Mouse (Mus musculus): ENCODE measurements around the gene Mrpl37. TPM values are rescaled to one million over a fixed set of nuclear protein-coding genes. Genes with fewer than 3 reads are reported as not detected.

Gene Mrpl37
- polyA plus RNA-seq, 1 experiment from 2014 or later = 38.6 TPM

DNA sequence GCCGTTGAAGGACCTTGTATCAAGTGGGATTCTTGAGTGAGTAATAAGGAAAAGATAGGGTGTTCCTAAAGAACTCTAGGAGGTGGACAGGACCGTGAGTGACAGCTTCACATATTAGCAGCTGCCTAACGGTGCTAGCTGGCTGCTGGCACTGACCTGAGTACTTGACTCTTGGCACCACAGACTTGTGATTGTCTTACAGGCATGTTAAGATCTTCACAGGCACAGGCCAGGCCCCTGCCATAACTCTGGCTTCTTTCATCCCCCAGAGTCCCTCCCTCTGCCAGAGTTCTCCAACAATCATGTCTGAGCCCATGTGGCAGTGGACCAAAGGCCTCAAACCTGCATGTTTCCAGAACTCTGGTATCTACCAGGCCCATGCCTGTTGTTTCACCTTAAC lies 48.1 kb downstream of the Mrpl37 start:
- Histone ChIP-seq H3K4me3 (ENCODE audit: low read depth, low read length) (no peak overlapping the region), H3K9ac (replicated peaks) (no peak overlapping the region), H3K36me3 (replicated peaks; ENCODE audit: insufficient read depth, low read length) (0 out of 2 replicates have a peak, but pooled peaks cover 4% of the 10 kb centered on the region), H3K27ac (ENCODE audit: low read depth) (no peak overlapping the region), H3K9me3 (ENCODE audit: low read length) (no peaks in the 10 kb centered on the region), H3K27me3 (ENCODE audit: insufficient read depth, low read length) (no peaks in the 10 kb centered on the region), H3K4me1 (ENCODE audit: insufficient read depth) (peaks cover 16% of the 10 kb centered on the region; the same call in 1 of the 2 replicates), H3K4me2 (ENCODE audit: low read depth, low read length) (no peak overlapping the region)
- 88% methylated on average over 3 of the region's 3 CpGs for WGBS (ENCODE audit: insufficient replicate concordance)
- ATAC-seq (no peak), DNase-seq (no peak)
- TF ChIP-seq EP300 (IDR thresholded peaks at IDR 0.05; ENCODE audit: low read depth) (no peak), CTCF (IDR thresholded peaks at IDR 0.05; ENCODE audit: low read depth) (no peak)

DNA sequence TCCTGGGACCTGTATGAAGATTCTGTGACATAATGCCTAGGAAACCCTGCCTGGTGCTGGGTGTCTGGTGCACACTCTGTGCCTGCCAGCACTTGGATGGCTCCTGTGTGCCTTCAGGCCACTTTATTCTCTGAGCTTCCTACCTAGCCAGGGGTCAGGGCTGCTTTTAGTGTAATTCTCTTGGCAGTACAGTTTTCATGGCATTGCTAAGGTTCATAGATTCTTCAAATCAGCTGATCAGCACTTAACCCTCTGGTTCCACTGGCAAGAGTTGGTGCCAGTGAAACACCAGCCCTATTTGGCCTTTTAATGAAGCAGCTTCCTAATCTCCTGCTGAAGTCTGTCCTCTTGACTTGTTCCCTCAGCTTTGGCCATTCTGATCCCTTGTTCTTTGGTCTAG lies 49.4 kb downstream of the Mrpl37 start:
- no peak overlapping the region for H3K27ac ChIP-seq (ENCODE audit: low read depth)
- ATAC-seq (no peak), DNase-seq (no peak)
- no peak overlapping the region for H3K4me2 ChIP-seq (ENCODE audit: low read depth, low read length)
- no peaks in the 10 kb centered on the region for H3K9me3 ChIP-seq (ENCODE audit: low read length)
- TF ChIP-seq EP300 (IDR thresholded peaks at IDR 0.05; ENCODE audit: low read depth) (no peak), CTCF (IDR thresholded peaks at IDR 0.05; ENCODE audit: low read depth) (no peak)
- H3K4me3 ChIP-seq (ENCODE audit: low read depth, low read length) = no peak overlapping the region
- no peaks in the 10 kb centered on the region for H3K27me3 ChIP-seq (ENCODE audit: insufficient read depth, low read length)
- peaks cover 16% of the 10 kb centered on the region; the same call in 1 of the 2 replicates for H3K4me1 ChIP-seq (ENCODE audit: insufficient read depth)
- 0 out of 2 replicates have a peak, but pooled peaks cover 4% of the 10 kb centered on the region for H3K36me3 ChIP-seq (replicated peaks; ENCODE audit: insufficient read depth, low read length)
- no peak overlapping the region; the same call in 1 of the 2 replicates for H3K9ac ChIP-seq (replicated peaks)

DNA sequence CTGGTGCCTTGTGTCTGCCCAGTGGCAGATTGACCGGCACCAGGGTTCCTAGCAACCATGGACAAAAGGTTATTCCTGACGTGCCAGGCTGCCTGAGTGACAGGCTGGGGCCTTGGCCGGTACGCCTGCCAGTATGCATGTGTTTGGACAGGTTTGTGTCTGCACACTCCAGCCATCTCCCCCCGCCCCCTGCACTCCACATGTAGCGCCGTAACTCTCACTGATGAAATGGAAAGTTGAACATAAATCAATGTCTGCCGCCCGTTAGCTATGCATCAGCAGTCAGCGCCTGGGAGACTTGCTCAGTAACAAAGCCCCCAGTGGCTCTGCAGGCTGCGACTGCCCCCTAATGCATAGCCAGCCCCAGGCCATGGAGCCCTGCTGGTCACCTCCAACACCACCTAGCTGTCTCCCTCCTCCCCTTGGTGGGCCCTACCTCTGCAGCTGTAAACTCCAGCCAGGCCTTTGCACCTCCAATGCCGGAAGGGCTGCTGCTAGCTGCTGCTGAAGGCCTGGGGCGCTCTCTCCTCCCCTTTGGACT lies 50.6 kb downstream of the Mrpl37 start:
- TF ChIP-seq CTCF (IDR thresholded peaks at IDR 0.05; ENCODE audit: low read depth) (no peak), EP300 (IDR thresholded peaks at IDR 0.05; ENCODE audit: low read depth) (no peak)
- H3K4me3 ChIP-seq (ENCODE audit: low read depth, low read length) = no peak overlapping the region
- H3K27me3 ChIP-seq (ENCODE audit: insufficient read depth, low read length) = no peaks in the 10 kb centered on the region
- no peaks in the 10 kb centered on the region for H3K9me3 ChIP-seq (ENCODE audit: low read length)
- 80% methylated on average over 13 of the region's 13 CpGs for WGBS (ENCODE audit: insufficient replicate concordance)
- ATAC-seq = no peak
- DNase-seq = no peak
- H3K27ac ChIP-seq (ENCODE audit: low read depth) = no peak overlapping the region
- 0 out of 2 replicates have a peak, but pooled peaks cover 4% of the 10 kb centered on the region for H3K36me3 ChIP-seq (replicated peaks; ENCODE audit: insufficient read depth, low read length)
- H3K4me1 ChIP-seq (ENCODE audit: insufficient read depth) = peaks cover 15% of the 10 kb centered on the region; the same call in 1 of the 2 replicates
- H3K9ac ChIP-seq (replicated peaks) = no peak overlapping the region
- no peak overlapping the region for H3K4me2 ChIP-seq (ENCODE audit: low read depth, low read length)

DNA sequence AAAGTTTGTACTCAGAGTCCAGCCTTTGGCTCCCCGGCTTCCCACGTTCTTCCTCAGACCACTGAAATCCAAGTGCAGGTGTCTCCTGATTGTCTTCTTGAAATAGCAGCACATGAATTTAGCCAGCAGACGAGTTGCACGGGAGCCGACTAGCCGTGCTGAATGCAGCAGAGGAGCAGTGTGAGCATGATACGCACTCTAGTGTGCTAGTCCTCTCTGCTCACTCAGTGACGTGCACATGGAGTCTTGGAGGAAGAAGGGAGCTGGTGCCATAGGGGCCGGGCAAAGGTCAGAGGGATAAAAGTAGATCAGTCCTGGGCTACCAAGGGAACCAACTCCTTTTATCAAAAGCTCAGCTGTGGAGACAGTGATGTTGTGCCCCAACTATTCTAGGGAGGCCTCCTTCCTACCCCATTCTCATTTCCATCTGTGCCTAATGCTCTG lies 52.8 kb downstream of the Mrpl37 start:
- no peaks in the 10 kb centered on the region for H3K27me3 ChIP-seq (ENCODE audit: insufficient read depth, low read length)
- TF ChIP-seq EP300 (IDR thresholded peaks at IDR 0.05; ENCODE audit: low read depth) (no peak), CTCF (IDR thresholded peaks at IDR 0.05; ENCODE audit: low read depth) (no peak)
- ATAC-seq = no peak

DNA sequence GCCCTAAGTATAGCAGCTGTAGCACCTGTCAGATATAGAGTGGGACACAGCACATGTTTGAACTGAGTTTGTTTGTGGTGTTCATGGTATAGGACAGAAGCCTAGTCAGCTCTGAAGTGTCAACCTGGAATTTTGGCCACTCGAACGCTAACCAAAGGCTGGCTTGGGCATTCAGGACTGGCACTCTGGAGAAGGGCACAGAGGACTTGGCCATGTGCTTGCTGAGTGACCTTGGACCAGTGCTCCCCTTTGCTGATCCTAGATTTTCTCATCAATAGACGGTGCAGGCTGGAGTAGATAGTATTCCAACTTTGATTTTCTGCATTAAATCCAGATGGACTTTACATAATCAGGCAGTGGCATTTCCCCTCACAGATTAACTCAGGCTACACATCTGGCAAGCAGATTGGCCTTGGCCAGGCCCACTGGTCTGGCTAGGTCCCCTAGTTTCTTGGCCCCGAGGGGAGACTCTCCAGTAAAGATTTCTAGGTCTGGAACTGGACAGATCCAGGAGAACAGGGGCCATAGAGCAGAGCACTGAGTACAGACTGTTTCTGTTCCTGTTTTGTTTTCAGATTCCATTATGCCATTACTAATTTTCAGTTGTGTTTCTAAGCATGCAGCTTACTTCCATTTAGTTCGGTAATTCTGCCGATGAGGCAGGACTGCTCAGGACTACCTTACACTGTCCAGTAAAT lies 53.4 kb downstream of the Mrpl37 start:
- ATAC-seq (no peak), DNase-seq (no peak)
- H3K4me3 ChIP-seq (ENCODE audit: low read depth, low read length) = no peak overlapping the region
- no peak overlapping the region for H3K4me2 ChIP-seq (ENCODE audit: low read depth, low read length)
- no peak overlapping the region for H3K27ac ChIP-seq (ENCODE audit: low read depth)
- peaks cover 4% of the 10 kb centered on the region for H3K4me1 ChIP-seq (ENCODE audit: insufficient read depth)
- H3K9me3 ChIP-seq (ENCODE audit: low read length) = no peaks in the 10 kb centered on the region
- H3K9ac ChIP-seq (replicated peaks) = no peak overlapping the region
- TF ChIP-seq EP300 (IDR thresholded peaks at IDR 0.05; ENCODE audit: low read depth) = no peak
- no peak for TF ChIP-seq CTCF (IDR thresholded peaks at IDR 0.05; ENCODE audit: low read depth)
- WGBS (ENCODE audit: insufficient replicate concordance) = 86% methylated on average over 6 of the region's 6 CpGs
- no peaks in the 10 kb centered on the region for H3K27me3 ChIP-seq (ENCODE audit: insufficient read depth, low read length)
- 0 out of 2 replicates have a peak, but pooled peaks cover 7% of the 10 kb centered on the region for H3K36me3 ChIP-seq (replicated peaks; ENCODE audit: insufficient read depth, low read length)

More for the DNA sequence above, 52.8 kb downstream of the Mrpl37 start:
- no peaks in the 10 kb centered on the region for H3K9me3 ChIP-seq (ENCODE audit: low read length)
- 83% methylated on average over 9 of the region's 9 CpGs for WGBS (ENCODE audit: insufficient replicate concordance)
- H3K36me3 ChIP-seq (replicated peaks; ENCODE audit: insufficient read depth, low read length) = 0 out of 2 replicates have a peak, but pooled peaks cover 7% of the 10 kb centered on the region
- H3K4me1 ChIP-seq (ENCODE audit: insufficient read depth) = no peaks in the 10 kb centered on the region
- DNase-seq = no peak
- H3K4me2 ChIP-seq (ENCODE audit: low read depth, low read length) = no peak overlapping the region
- H3K27ac ChIP-seq (ENCODE audit: low read depth) = no peak overlapping the region
- no peak overlapping the region for H3K4me3 ChIP-seq (ENCODE audit: low read depth, low read length)
- no peak overlapping the region for H3K9ac ChIP-seq (replicated peaks)

DNA sequence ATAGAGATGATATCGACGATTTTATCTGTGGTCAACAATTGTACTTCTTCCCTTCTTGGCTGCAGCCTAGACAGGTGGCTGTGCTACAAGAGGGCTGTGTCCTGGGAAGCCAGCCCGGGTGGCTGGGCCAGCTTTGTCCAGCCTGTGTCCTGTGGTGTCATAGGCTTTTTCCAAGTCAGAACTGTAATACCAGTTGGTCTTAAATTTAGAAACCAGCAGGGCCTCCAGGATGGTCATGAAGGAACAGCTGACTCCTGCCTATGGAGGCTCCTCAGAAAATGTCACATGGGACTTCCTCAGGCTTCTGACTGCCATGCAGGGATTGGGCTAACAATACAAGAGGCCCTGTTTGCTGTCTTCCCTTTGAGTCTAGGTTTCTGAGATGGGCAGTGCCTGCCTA lies 54.1 kb downstream of the Mrpl37 start:
- Histone ChIP-seq H3K27ac (ENCODE audit: low read depth) (no peak overlapping the region), H3K4me1 (ENCODE audit: insufficient read depth) (peaks cover 9% of the 10 kb centered on the region), H3K9me3 (ENCODE audit: low read length) (no peaks in the 10 kb centered on the region), H3K27me3 (ENCODE audit: insufficient read depth, low read length) (no peaks in the 10 kb centered on the region), H3K4me3 (ENCODE audit: low read depth, low read length) (no peak overlapping the region), H3K9ac (replicated peaks) (no peak overlapping the region), H3K4me2 (ENCODE audit: low read depth, low read length) (no peak overlapping the region), H3K36me3 (replicated peaks; ENCODE audit: insufficient read depth, low read length) (0 out of 2 replicates have a peak, but pooled peaks cover 7% of the 10 kb centered on the region)
- WGBS (ENCODE audit: insufficient replicate concordance) = 71% methylated on average over 3 of the region's 3 CpGs
- TF ChIP-seq CTCF (IDR thresholded peaks at IDR 0.05; ENCODE audit: low read depth) = no peak
- no peak for TF ChIP-seq EP300 (IDR thresholded peaks at IDR 0.05; ENCODE audit: low read depth)
- DNase-seq (no peak), ATAC-seq (no peak)
